Mouse (Mus musculus): ENCODE results near the gene Cypt12.

The Cypt12 gene

DNA sequence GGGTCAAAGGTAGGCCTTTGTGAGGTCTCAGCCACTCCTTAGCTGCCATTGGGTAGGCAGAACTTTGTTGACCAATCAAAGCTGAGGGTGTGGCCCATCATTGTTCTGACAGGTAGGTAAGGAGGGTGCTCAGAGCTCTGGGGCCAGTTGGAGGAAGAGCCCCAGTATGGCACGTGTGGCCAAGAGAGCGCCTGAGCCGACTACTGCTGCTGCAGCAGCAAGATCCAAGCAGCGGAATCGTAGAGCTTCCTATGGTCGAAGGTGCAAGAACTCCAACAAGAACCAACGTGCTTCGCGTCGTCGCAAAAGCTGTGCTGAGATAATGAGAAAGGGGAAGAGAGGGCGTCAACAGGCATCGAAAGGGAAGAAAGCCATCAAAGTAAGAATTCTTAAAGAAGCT is at the start of gene Cypt12:
Gene Cypt12 (plus strand): TSS at position 112 of the 400 bp plus-strand sequence.
- DNase-seq (ENCODE audit: low read depth) = no peak

DNA sequence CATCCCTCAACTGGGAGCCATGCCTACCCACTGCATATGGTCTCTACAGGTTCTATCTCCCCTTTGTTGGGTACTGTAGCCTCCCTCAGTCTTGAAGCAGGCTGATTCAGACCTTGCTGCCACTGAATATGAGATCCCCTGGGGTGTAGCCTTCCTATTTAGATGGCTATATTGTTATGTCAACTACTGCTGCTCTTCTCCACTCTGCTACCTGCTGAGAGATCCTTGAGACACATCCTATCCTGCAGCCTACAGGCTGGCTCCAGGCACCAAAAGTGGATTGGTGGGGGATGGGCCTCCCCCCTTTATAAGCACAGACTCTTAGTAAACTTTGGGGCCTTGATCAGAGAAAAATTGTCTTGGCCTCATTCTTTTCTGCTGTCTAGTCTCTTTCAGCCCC is 34.4 kb upstream of the Cypt12 start:
- DNase-seq (ENCODE audit: low read depth) = no peak

- DNase-seq (ENCODE audit: low read depth) = no peak
Measured at GRCm38 (mm10) chr3:17940206-17940605, 8.0 kb upstream of the Cypt12 start.

All from induced T-regulatory cell, adult 2 months (primary cell).